Mouse (Mus musculus) megakaryocyte, embryonic 14.5 days (primary cell): Measurements from ENCODE around the gene Cherp.

Source experiments
- FLI1 ChIP-seq: IDR thresholded peaks from 2 replicates; pipeline ENCODE4 v1.6.1; 2012; ENCODE audit warnings: low read length, inconsistent platforms, mixed read lengths
- GATA1 ChIP-seq: IDR thresholded peaks from 3 replicates; pipeline ENCODE4 v1.6.1; 2012; ENCODE audit warnings: mixed read lengths, low read length, inconsistent platforms, borderline replicate concordance

GRCm38 (mm10) chr8:72457806-72458205 is 17.2 kb downstream of the Cherp start:
- TF ChIP-seq GATA1: no peak
- no peak for TF ChIP-seq FLI1
